Mouse (Mus musculus) liver, adult 2 months (tissue): ENCODE measurements around the gene Hdac7. TPM values are rescaled to one million over a fixed set of nuclear protein-coding genes. Genes with fewer than 3 reads are reported as not detected.

Source experiments
- DNase-seq: peaks from one replicate; pipeline ENCODE4 v3.0.0-alpha.2; 2011; ENCODE audit warnings: low read depth, low spot score; ENCODE audit errors: extremely low read depth
- H3K27ac ChIP-seq: fragments of 200-500 bp; replicated peaks from 2 replicates; pipeline ENCODE4 v1.5.1; 2012; ENCODE audit warnings: low read depth, mild to moderate bottlenecking, control low read depth, inconsistent platforms, low read length; ENCODE audit not compliant: insufficient read depth
- H3K27me3 ChIP-seq: fragments of 200-500 bp; 2 replicates; pipeline ENCODE4 v1.6.1; 2012; ENCODE audit warnings: mild to moderate bottlenecking, moderate library complexity, low read length, inconsistent platforms; ENCODE audit not compliant: control insufficient read depth, insufficient read depth
- H3K36me3 ChIP-seq: fragments of 200-500 bp; 2 replicates; pipeline ENCODE4 v1.6.1; 2012; ENCODE audit warnings: low read length, inconsistent platforms; ENCODE audit not compliant: control insufficient read depth, insufficient read depth
- H3K4me1 ChIP-seq: fragments of 200-500 bp; 2 replicates; pipeline ENCODE4 v1.6.1; 2011; ENCODE audit warnings: low read length; ENCODE audit not compliant: control insufficient read depth, insufficient read depth
- H3K4me3 ChIP-seq: fragments of 200-500 bp; 2 replicates; pipeline ENCODE4 v1.5.1; 2011; ENCODE audit warnings: low read depth, mild to moderate bottlenecking, control low read depth, low read length, moderate library complexity; ENCODE audit not compliant: insufficient read depth
- H3K79me2 ChIP-seq: fragments of 200-500 bp; 2 replicates; pipeline ENCODE4 v1.6.1; 2012; ENCODE audit warnings: inconsistent platforms, mild to moderate bottlenecking, low read length, moderate library complexity; ENCODE audit not compliant: control insufficient read depth, insufficient read depth
- H3K9ac ChIP-seq: fragments of 200-500 bp; 2 replicates; pipeline ENCODE4 v1.6.1; 2012; ENCODE audit warnings: low read depth, mild to moderate bottlenecking, control low read depth, inconsistent platforms, low read length
- CTCF ChIP-seq: fragments of 200-500 bp; IDR thresholded peaks from 2 replicates; pipeline ENCODE4 v1.5.1; 2011; ENCODE audit warnings: low read depth, low read length, control low read depth
- POLR2A ChIP-seq: fragments of 200-500 bp; IDR thresholded peaks from 2 replicates; pipeline ENCODE4 v1.6.1; 2011; ENCODE audit warnings: low read length, control low read depth; ENCODE audit not compliant: insufficient read depth; ENCODE audit errors: extremely low read depth
- WGBS: fragments of 180-500 bp; shearing (Covaris S2); methylation state at CpG from one replicate; pipeline ENCODE4 v1.1.7; 2018; 5-methylcytosine and 5-hydroxymethylcytosine counted together
- polyA plus RNA-seq: library from polyadenylated mRNA; depleted of rRNA; stranded (reverse); fragments of >200 nt; gene quantifications from 2 replicates; pipeline ENCODE4 v1.2.3, GENCODE M21; 2012
- total RNA-seq: library from RNA; depleted of rRNA; stranded (reverse); fragments of >200 nt; gene quantifications from 2 replicates; pipeline ENCODE4 v1.2.3, GENCODE M21; 2014

Hdac7 gene
- total and polyA plus RNA-seq, 2 experiments = 2.5 to 9.5 TPM

DNA sequence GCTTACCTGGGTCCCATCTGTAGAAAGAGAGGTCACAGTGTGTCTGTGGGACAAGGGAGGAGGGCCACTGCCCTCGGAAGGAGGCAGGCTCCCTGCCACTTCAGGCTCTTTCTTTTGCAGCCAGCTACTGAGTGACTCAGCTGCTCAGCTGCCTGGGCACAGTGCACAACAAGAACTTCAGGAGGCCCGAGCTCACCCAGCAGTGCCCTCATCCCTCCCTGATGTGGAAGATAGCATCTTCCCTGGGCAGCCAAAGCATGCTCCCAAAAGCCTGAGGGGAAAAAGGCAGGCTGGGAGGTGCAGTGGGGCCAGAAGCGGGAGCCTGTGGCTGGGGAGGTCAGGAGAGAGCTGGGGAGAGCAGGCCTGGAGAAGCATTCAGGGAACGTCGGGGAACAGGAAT, 29.6 kb downstream of the Hdac7 start:
- 49% methylated on average over 5 of the region's 5 CpGs for WGBS
- no peak for TF ChIP-seq CTCF
- no peak for TF ChIP-seq POLR2A
- no peaks in the 10 kb centered on the region; the same call in 1 of the 2 replicates for H3K4me1 ChIP-seq
- H3K9ac ChIP-seq = no peak overlapping the region
- no peaks in the 10 kb centered on the region for H3K27me3 ChIP-seq
- no peaks in the 10 kb centered on the region; the same call in 1 of the 2 replicates for H3K79me2 ChIP-seq
- no peak for DNase-seq
- H3K4me3 ChIP-seq = no peak overlapping the region
- no peaks in the 10 kb centered on the region for H3K36me3 ChIP-seq
- H3K27ac ChIP-seq = no peak overlapping the region

DNA sequence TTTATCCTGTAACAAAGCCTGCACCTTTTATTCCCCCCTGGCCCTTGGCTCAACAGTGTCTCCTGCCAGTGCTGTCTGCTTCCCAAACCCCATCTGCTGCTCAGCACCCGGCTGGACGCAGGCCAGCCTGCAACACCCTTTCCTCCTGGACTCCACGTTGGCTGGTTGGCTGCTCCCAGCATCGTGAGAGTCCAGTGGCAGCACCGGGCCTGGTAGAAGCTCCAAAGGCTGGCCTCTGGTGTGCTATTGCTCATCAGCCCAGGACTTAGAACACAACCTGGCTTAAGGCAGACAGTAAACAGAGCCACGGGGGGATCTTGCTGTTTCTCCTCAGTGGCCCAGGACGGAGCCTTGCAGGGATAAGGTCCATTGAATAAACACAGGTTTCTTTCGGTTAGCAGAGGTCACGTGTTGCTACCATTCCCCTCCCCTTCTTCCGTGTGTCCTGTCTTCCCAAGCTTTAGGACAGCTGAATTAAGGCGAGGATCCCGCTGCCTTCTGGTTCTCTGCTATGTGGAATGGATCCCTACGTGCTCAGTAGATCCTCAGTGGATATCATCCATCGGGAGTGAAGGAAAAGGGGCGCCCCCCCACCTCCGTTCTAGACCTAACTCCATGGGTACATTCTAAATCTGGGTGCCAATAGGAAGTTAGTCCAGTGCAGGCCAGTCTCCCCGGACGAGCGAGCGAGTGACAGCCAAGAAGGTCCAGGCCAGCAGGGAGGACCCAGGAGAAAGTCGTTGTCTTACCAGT, 30.7 kb downstream of the Hdac7 start:
- WGBS = 44% methylated on average over 21 of the region's 21 CpGs
- Histone ChIP-seq H3K4me3 (no peak overlapping the region), H3K79me2 (no peaks in the 10 kb centered on the region; the same call in 1 of the 2 replicates), H3K27me3 (no peaks in the 10 kb centered on the region), H3K36me3 (no peaks in the 10 kb centered on the region), H3K4me1 (no peaks in the 10 kb centered on the region; the same call in 1 of the 2 replicates), H3K27ac (no peak overlapping the region), H3K9ac (no peak overlapping the region)
- no peak for DNase-seq
- TF ChIP-seq POLR2A = no peak
- TF ChIP-seq CTCF = no peak

DNA sequence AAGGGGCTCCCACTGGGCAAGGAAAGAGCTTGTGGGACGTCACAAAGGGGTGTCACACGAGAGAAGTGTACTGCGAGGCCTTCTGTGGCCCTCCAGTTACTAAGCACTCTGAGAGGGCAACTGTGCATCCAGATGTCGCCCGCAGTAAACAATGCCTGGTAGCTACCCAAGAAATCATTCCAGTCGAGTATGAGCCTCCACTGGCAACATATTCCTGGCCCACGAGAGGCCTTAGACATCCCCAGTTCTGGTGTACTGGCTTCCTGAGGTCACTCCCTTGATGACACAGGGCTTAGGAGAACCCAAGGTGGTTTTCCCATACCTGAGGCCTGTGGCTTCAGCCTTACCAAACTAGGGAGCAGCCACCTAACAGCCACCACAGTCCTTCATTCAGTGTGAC, 31.4 kb downstream of the Hdac7 start:
- H3K4me3 ChIP-seq = no peak overlapping the region
- H3K27ac ChIP-seq = no peak overlapping the region
- TF ChIP-seq POLR2A (no peak), CTCF (no peak)
- 73% methylated on average over 7 of the region's 7 CpGs for WGBS
- H3K36me3 ChIP-seq = no peaks in the 10 kb centered on the region
- no peak overlapping the region for H3K9ac ChIP-seq
- DNase-seq = no peak
- no peaks in the 10 kb centered on the region; the same call in 1 of the 2 replicates for H3K4me1 ChIP-seq
- H3K79me2 ChIP-seq = no peaks in the 10 kb centered on the region; the same call in 1 of the 2 replicates
- no peaks in the 10 kb centered on the region for H3K27me3 ChIP-seq

DNA sequence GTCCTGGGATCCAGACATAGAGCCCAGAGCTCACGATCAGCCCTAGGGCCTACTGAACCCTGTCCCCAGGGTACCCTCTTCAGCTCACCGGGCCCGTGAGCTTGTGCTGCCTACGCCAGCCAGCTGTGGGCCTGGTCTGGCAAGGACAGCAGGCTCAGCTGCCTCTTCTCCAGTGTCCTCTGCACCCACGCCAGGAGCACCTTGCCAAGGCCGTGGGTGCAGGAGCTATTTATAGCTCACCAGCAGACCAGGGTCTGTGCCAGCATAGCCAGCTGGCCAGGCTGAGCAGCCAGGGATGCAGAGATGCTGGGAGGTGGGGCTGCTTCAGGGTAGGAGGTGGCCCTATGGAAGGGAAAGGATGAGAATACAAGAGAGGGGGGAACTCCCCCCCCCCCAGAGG, 32.2 kb downstream of the Hdac7 start:
- no peak overlapping the region for H3K4me3 ChIP-seq
- H3K36me3 ChIP-seq = no peaks in the 10 kb centered on the region
- H3K27me3 ChIP-seq = no peaks in the 10 kb centered on the region
- 28% methylated on average over 6 of the region's 6 CpGs for WGBS
- H3K9ac ChIP-seq = no peak overlapping the region
- H3K27ac ChIP-seq = no peak overlapping the region
- no peak for DNase-seq
- no peaks in the 10 kb centered on the region; the same call in 1 of the 2 replicates for H3K4me1 ChIP-seq
- no peak for TF ChIP-seq CTCF
- TF ChIP-seq POLR2A = no peak
- H3K79me2 ChIP-seq = no peaks in the 10 kb centered on the region

DNA sequence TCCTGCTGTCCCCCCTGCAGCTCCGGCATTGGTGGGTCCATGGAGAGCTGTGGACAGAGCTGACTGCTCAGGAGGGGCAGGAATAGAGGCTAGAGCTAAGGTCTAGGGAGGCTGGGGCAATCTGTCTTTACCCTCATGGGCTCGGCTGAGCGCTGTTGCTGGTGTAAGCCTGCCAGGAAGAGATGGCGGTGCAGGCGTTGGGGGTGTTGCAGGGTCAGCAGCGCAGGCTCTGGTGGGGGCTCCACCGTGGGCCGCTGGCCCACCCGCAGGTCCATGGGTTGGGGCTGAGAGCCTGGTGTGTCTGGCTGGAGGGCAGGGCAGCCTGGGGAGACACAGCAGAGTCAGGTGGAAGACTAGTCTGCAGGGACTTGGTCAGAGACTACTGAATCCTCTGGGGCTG, 33.0 kb downstream of the Hdac7 start:
- no peaks in the 10 kb centered on the region for H3K27me3 ChIP-seq
- TF ChIP-seq POLR2A (no peak), CTCF (no peak)
- H3K4me3 ChIP-seq = no peak overlapping the region
- WGBS = 88% methylated on average over 9 of the region's 9 CpGs
- no peaks in the 10 kb centered on the region for H3K4me1 ChIP-seq
- H3K36me3 ChIP-seq = no peaks in the 10 kb centered on the region
- H3K79me2 ChIP-seq = no peaks in the 10 kb centered on the region
- H3K9ac ChIP-seq = no peak overlapping the region
- DNase-seq = no peak
- no peak overlapping the region for H3K27ac ChIP-seq

DNA sequence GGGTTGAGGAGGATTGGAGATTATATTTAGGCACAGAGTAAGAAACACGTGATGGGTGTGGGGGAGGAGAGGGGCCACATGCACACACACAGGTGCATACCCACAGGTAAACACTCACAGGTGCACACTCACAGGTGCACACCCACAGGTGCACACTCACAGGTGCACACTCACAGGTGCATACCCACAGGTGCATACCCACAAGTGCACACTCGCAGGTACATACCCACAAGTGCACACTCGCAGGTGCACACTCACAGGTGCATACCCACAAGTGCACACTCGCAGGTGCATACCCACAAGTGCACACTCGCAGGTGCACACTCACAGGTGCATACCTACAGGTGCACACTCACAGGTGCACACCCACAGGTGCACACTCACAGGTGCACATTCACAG, 33.9 kb downstream of the Hdac7 start:
- DNase-seq = no peak
- H3K4me3 ChIP-seq = no peak overlapping the region
- no peaks in the 10 kb centered on the region for H3K36me3 ChIP-seq
- H3K27ac ChIP-seq = no peak overlapping the region
- H3K79me2 ChIP-seq = no peaks in the 10 kb centered on the region
- no peaks in the 10 kb centered on the region for H3K27me3 ChIP-seq
- TF ChIP-seq POLR2A (no peak), CTCF (no peak)
- H3K9ac ChIP-seq = no peak overlapping the region
- 89% methylated on average over 5 of the region's 5 CpGs for WGBS
- H3K4me1 ChIP-seq = no peaks in the 10 kb centered on the region
